Comparison of ENCODE assay signal across 13 mouse cellular contexts in the genomic region with DNA sequence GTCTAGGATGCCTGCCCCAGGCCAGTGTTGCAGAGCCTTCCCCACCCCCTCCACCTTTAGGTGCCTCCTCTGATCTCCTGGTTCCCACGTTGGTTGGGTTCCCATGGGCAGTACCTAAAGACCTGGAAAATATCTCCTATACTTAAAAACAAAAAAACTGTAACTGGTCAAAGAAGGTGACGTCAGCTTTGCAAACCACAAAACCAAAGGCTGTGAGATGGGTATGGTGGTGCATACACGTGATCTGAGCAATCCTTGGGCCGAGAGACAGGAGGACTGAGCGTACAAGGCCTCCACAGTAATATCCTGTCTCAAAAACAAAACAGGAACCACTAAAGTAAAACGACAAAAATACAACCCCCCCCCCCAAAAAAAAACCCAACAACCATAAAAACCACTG. TPM values are rescaled to one million over a fixed set of nuclear protein-coding genes. Genes with fewer than 3 reads are reported as not detected.
DNase-seq lines count a peak whose midpoint lies in the region; ATAC-seq and TF ChIP-seq lines count a peak whose summit lies in the region.
"Had no signal": no experiment of that assay in that cellular context is flagged by ENCODE, and none has a peak within 500 bp of the region (broad histone marks: within the 10 kb centered on the region; RNA-seq: fewer than 3 reads in every experiment).

No protein-coding gene starts in this region.

- TF ChIP-seq EP300 in heart, adult 2 months (IDR thresholded peaks at IDR 0.05; ENCODE audit: insufficient read depth, low read depth, low read length) = no peak

- no peak overlapping the region for H3K27ac ChIP-seq in heart, embryonic 11.5 days (ENCODE audit: low read depth, low read length)
- H3K27ac ChIP-seq in heart, adult 2 months = no peak overlapping the region
- no peak overlapping the region for H3K27ac ChIP-seq in lung, embryonic 14.5 days (ENCODE audit: low read depth)
- no peak overlapping the region for H3K27ac ChIP-seq in embryonic facial prominence, embryonic 14.5 days (replicated peaks; ENCODE audit: low read depth, low read length)
- H3K27ac ChIP-seq: heart, embryonic 10.5 days; midbrain, embryonic 12.5 days had no signal

- TF ChIP-seq CTCF in heart, adult 2 months (IDR thresholded peaks at IDR 0.05) = no peak
- no peak for TF ChIP-seq CTCF in lung, embryonic 14.5 days (IDR thresholded peaks at IDR 0.05; ENCODE audit: low read depth)

- no peaks in the 10 kb centered on the region for H3K9me3 ChIP-seq in heart, embryonic 11.5 days (replicated peaks; ENCODE audit: control insufficient read depth, low read length)
- no peaks in the 10 kb centered on the region for H3K9me3 ChIP-seq in lung, embryonic 14.5 days (ENCODE audit: low read depth, low read length)
- H3K9me3 ChIP-seq in embryonic facial prominence, embryonic 14.5 days (ENCODE audit: control insufficient read depth, low read length) = no peaks in the 10 kb centered on the region
- H3K9me3 ChIP-seq: heart, embryonic 10.5 days; midbrain, embryonic 12.5 days had no signal

- H3K4me3 ChIP-seq in heart, embryonic 11.5 days (ENCODE audit: low read depth, low read length) = no peak overlapping the region
- H3K4me3 ChIP-seq in heart, adult 2 months = no peak overlapping the region
- H3K4me3 ChIP-seq in lung, embryonic 14.5 days (ENCODE audit: low read depth, low read length) = no peak overlapping the region
- no peak overlapping the region for H3K4me3 ChIP-seq in embryonic facial prominence, embryonic 14.5 days (ENCODE audit: low read depth, low read length)

- TF ChIP-seq POLR2A in heart, adult 2 months (IDR thresholded peaks at IDR 0.05; ENCODE audit: insufficient read depth, low read depth, low read length) = no peak

- ATAC-seq in heart, embryonic 11.5 days (replicated peaks; ENCODE audit: insufficient number of reproducible peaks, low FRiP score, low TSS enrichment) = no peak
- no peak for ATAC-seq in lung, embryonic 14.5 days (ENCODE audit: insufficient read depth)
- ATAC-seq in embryonic facial prominence, embryonic 14.5 days (ENCODE audit: low read depth) = no peak
- ATAC-seq: forebrain, postnatal 0 days had no signal

- no peaks in the 10 kb centered on the region for H3K27me3 ChIP-seq in heart, embryonic 11.5 days (ENCODE audit: control insufficient read depth, insufficient read depth, low read length)
- no peaks in the 10 kb centered on the region for H3K27me3 ChIP-seq in heart, adult 2 months (ENCODE audit: control insufficient read depth, insufficient read depth, low read length)
- H3K27me3 ChIP-seq in lung, embryonic 14.5 days (ENCODE audit: insufficient read depth, low read length) = no peaks in the 10 kb centered on the region
- H3K27me3 ChIP-seq in embryonic facial prominence, embryonic 14.5 days (replicated peaks; ENCODE audit: control insufficient read depth, insufficient read depth, low read length) = no peaks in the 10 kb centered on the region

- no peaks in the 10 kb centered on the region for H3K79me2 ChIP-seq in heart, adult 2 months (replicated peaks; ENCODE audit: control insufficient read depth, insufficient read depth, low read length)

- no peak overlapping the region for H3K9ac ChIP-seq in heart, embryonic 11.5 days (ENCODE audit: low read depth, low read length)
- H3K9ac ChIP-seq in heart, adult 2 months (ENCODE audit: low read depth, low read length) = no peak overlapping the region
- H3K9ac ChIP-seq in lung, embryonic 14.5 days = no peak overlapping the region
- H3K9ac ChIP-seq in embryonic facial prominence, embryonic 14.5 days (ENCODE audit: low read depth, low read length) = 0 out of 2 replicates have a peak overlapping the region, but pooled peaks have one; percentile 82
- H3K9ac ChIP-seq: forebrain, postnatal 0 days; midbrain, embryonic 12.5 days had no signal

- peak overlapping the region; percentile 70 for H3K4me2 ChIP-seq in heart, embryonic 11.5 days
- peak overlapping the region; percentile 88 for H3K4me2 ChIP-seq in lung, embryonic 14.5 days
- H3K4me2 ChIP-seq in embryonic facial prominence, embryonic 14.5 days (ENCODE audit: low read depth, low read length) = peak overlapping the region; percentile 94; the same call in 1 of the 2 replicates

- intact Hi-C loops in heart, adult 2 months (cut with DNase I) = no loop called here

- H3K4me1 ChIP-seq in heart, embryonic 11.5 days (ENCODE audit: control insufficient read depth, insufficient read depth, low read length) = peaks cover 31% of the 10 kb centered on the region
- peaks cover 4% of the 10 kb centered on the region for H3K4me1 ChIP-seq in heart, adult 2 months (ENCODE audit: control insufficient read depth, insufficient read depth, low read length)
- H3K4me1 ChIP-seq in lung, embryonic 14.5 days (ENCODE audit: insufficient read depth) = peaks cover 15% of the 10 kb centered on the region
- peaks cover 24% of the 10 kb centered on the region for H3K4me1 ChIP-seq in embryonic facial prominence, embryonic 14.5 days (ENCODE audit: control insufficient read depth, insufficient read depth, low read length)

- WGBS in heart, embryonic 11.5 days (ENCODE audit: insufficient replicate concordance) = 70% methylated on average over 6 of the region's 6 CpGs
- WGBS in heart, adult 2 months = 66% methylated on average over 6 of the region's 6 CpGs
- WGBS in lung, embryonic 14.5 days = 70% methylated on average over 6 of the region's 6 CpGs
- WGBS in embryonic facial prominence, embryonic 14.5 days = 68% methylated on average over 6 of the region's 6 CpGs

- H3K36me3 ChIP-seq in heart, embryonic 11.5 days (ENCODE audit: control insufficient read depth, insufficient read depth, low read length) = no peaks in the 10 kb centered on the region
- H3K36me3 ChIP-seq in heart, adult 2 months (ENCODE audit: control insufficient read depth, insufficient read depth, low read length) = no peaks in the 10 kb centered on the region
- H3K36me3 ChIP-seq in lung, embryonic 14.5 days (ENCODE audit: insufficient read depth) = peaks cover 4% of the 10 kb centered on the region; the same call in 1 of the 2 replicates
- peaks cover 8% of the 10 kb centered on the region for H3K36me3 ChIP-seq in embryonic facial prominence, embryonic 14.5 days (ENCODE audit: control insufficient read depth, insufficient read depth, low read length)
- H3K36me3 ChIP-seq: midbrain, embryonic 12.5 days had no signal

- no peak for DNase-seq in heart, adult 2 months
- DNase-seq in lung, embryonic 14.5 days = no peak
- DNase-seq in lung, postnatal 10 days = no peak
- no peak for DNase-seq in embryonic facial prominence, embryonic 14.5 days (ENCODE audit: low spot score)
- peak; percentile 78 to 90 for DNase-seq in natural killer cell, adult 2 months (ENCODE audit: low spot score in 2 of 2)
- no peak for DNase-seq in gastrocnemius, postnatal 25 days
- DNase-seq in lung, adult 18-20 months = no peak
- DNase-seq: embryo, embryonic 11 days; forebrain, postnatal 0 days; kidney, postnatal 10 days had no signal

RNA-seq across cellular contexts. Expression of a gene that starts 1.3 kb away (rescaled TPM):
- 28.5 and 31.1 TPM in 2 replicates for polyA plus RNA-seq in heart, embryonic 11.5 days (2014; fragmentation: Nextera tagmentation; extraction: Ambion mirVana)
- 1 to 10 TPM; 5.3 to 5.5 TPM for total RNA-seq in heart, adult 2 months (2021)
- polyA plus RNA-seq in heart, adult 2 months (2012; rRNA removed) = 8.5 and 9.2 TPM in 2 replicates
- polyA plus RNA-seq in lung, embryonic 14.5 days (2014; fragmentation: Nextera tagmentation; extraction: Ambion mirVana) = 33.7 and 46.0 TPM in 2 replicates
- polyA plus RNA-seq in embryonic facial prominence, embryonic 14.5 days (2014; fragmentation: Nextera tagmentation; extraction: Ambion mirVana) = 30.0 and 40.4 TPM in 2 replicates
- under 1 TPM; 0.56 to 0.75 TPM for total RNA-seq in gastrocnemius, postnatal 25 days (2021)

RNA-seq across cellular contexts. Expression of a gene that starts 39.4 kb away (rescaled TPM):
- polyA plus RNA-seq in heart, embryonic 11.5 days (2014; fragmentation: Nextera tagmentation; extraction: Ambion mirVana) = 0.72 and 1.3 TPM in 2 replicates
- total RNA-seq in heart, adult 2 months (2021) = 10 to 100 TPM in 1 of 2 experiments, 1 to 10 TPM in 1; 6.9 to 13.2 TPM
- polyA plus RNA-seq in heart, adult 2 months (2012; rRNA removed) = 1.8 and 3.2 TPM in 2 replicates
- polyA plus RNA-seq in lung, embryonic 14.5 days (2014; fragmentation: Nextera tagmentation; extraction: Ambion mirVana) = 1.3 and 1.8 TPM in 2 replicates
- polyA plus RNA-seq in embryonic facial prominence, embryonic 14.5 days (2014; fragmentation: Nextera tagmentation; extraction: Ambion mirVana) = 0.90 and 1.9 TPM in 2 replicates
- 1 to 10 TPM; 6.5 to 8.5 TPM for total RNA-seq in gastrocnemius, postnatal 25 days (2021)

RNA-seq across cellular contexts. Expression of a gene that starts 39.8 kb away (rescaled TPM):
- polyA plus RNA-seq in heart, embryonic 11.5 days (2014; fragmentation: Nextera tagmentation; extraction: Ambion mirVana) = 34.8 and 44.9 TPM in 2 replicates
- 10 to 100 TPM; 36.4 to 38.6 TPM for total RNA-seq in heart, adult 2 months (2021)
- 49.7 and 82.9 TPM in 2 replicates for polyA plus RNA-seq in heart, adult 2 months (2012; rRNA removed)
- 56.2 and 63.1 TPM in 2 replicates for polyA plus RNA-seq in lung, embryonic 14.5 days (2014; fragmentation: Nextera tagmentation; extraction: Ambion mirVana)
- 48.3 and 52.6 TPM in 2 replicates for polyA plus RNA-seq in embryonic facial prominence, embryonic 14.5 days (2014; fragmentation: Nextera tagmentation; extraction: Ambion mirVana)
- 10 to 100 TPM; 26.5 to 28.3 TPM for total RNA-seq in gastrocnemius, postnatal 25 days (2021)

Comparison
In these comparisons a context has a peak if more than half of its experiments do, and no peak if none do; other contexts are left out.
1. DNase-seq: peak in natural killer cell, adult 2 months (2 of 2); none in heart, adult 2 months (0 of 2), lung, embryonic 14.5 days (single experiment), lung, postnatal 10 days (single experiment), embryonic facial prominence, embryonic 14.5 days (single experiment), gastrocnemius, postnatal 25 days (single experiment) and lung, adult 18-20 months (0 of 2).
2. Peak in every context shown above with its lines, with median percentiles within 50 percentile points of each other: H3K4me2 ChIP-seq.